Mouse (Mus musculus) heart, adult 18-20 months (tissue): ENCODE data around the gene Bms1. TPM values are rescaled to one million over a fixed set of nuclear protein-coding genes. Genes with fewer than 3 reads are reported as not detected.

Experiments
- DNase-seq, 2 experiments: peaks; one replicate each; pipeline ENCODE4 v3.0.0; 2021 to 2022; ENCODE audit warnings: mixed read lengths in 1 of 2
- long read RNA-seq, 2 experiments: library from polyadenylated mRNA; stranded (forward); transcript quantifications; one replicate each; pipeline ENCODE4 v2.0.0; 2021
- total RNA-seq, 2 experiments: library from RNA; stranded (reverse); gene quantifications; 2 replicates each; pipeline ENCODE4 v1.2.3; 2021

Bms1 gene
- 10 to 100 TPM; 19.6 to 22.6 TPM for total RNA-seq
- long read RNA-seq, experiment 1, full-length matches to known transcripts: 6 of 11 reads
- long read RNA-seq, experiment 1, partial matches to known transcripts: 2 of 11 reads
- long read RNA-seq, experiment 1, other reads (novel, unspliced or antisense): 3 of 11 reads
- long read RNA-seq, experiment 2, full-length matches to known transcripts: 4 of 10 reads
- long read RNA-seq, experiment 2, partial matches to known transcripts: 6 of 10 reads
- long read RNA-seq, experiment 2, other reads (novel, unspliced or antisense): 0 of 10 reads

DNA sequence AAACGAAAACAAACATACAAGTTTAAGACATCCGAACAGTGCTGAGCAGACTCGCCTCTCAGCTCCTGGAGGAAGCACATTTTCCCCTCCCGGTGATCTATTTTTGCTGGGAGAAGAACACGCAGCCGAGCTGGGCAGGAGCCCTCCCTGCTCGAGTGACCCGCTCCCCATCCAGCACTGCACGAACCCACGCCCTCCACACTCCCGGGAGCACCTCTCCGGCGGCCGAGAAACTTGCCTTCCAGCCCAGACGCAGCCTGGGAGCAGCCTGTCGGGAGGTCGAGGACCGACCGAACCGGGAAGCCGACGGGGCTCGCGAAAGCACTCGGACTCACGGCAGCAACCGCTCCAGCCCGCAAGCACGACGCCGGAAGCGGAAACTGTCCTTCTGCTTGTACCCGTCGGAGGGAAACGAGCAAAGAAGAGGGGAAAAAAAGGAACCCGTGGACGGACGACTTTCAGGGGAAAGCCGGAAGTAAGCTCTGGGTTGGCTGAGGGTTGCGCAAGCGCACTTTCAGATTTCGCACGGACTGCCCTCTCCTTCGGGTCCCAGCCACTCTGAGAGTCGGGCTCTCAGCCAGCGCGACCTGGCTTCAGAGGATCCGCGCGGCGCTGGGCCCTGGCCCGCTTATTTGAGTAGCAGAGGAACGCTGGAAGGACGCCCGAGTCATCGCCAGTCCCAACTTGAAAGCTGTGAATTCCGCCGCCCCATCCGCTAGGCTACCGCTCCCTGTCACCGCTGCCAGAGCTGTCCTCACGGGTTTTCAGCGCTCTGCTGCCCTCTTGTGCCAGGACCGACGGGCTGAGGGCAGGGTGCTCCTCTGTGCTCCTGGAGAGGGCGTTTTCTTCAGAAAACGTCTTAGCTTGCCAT lies at the start of gene Bms1:
Bms1 (minus strand) TSS at position 425 of the 871 bp plus-strand sequence.
- peak; percentile 97 for DNase-seq

DNA sequence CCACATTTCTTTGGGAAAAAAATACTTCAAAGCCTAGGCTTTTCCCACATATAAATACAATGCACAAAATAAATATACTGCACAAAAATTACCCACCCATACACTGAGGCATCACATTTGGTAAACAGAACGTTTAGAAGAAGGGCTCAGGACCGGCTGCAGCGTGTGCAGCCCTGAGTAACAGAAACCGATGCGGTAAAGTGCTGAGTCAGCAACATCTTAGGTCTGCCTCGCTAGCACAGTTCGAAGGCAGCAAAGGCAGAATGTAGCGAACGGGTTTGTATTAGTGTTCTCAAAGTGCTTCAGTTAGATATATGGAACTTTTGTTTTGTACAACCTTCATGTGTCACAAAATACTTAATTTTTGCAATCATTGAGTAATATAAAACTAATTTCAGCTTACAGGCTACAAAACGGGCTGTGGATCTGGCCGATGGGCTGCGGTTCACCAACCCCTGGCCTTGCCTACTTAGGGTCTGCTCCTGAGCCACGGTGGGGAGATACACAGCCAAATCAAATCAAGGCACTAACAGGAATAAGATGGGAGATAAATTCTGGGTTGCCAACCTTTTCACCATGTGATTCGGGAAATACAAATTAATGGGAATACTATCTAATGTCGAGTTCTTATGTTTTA lies 42.9 kb upstream of the Bms1 start:
- no peak for DNase-seq

DNA sequence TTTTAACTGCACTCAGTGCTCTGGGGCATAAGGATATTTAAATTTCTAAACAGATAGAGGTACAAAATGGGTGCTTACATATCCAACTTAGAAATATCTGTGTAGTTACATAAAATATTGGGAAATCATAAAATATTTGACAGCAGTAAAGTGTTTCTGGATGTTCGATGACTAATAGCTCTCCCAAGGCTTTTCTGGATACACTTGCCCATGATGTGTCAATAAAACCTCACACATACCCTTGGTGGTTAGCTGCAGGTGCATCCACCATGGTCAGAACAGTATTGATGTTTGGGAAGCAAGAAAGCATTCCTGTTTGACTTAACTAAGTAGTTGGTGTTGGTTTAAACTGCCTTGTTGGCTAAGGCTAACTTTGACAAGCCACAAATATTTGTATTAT lies 38.5 kb upstream of the Bms1 start:
- DNase-seq: no peak

DNA sequence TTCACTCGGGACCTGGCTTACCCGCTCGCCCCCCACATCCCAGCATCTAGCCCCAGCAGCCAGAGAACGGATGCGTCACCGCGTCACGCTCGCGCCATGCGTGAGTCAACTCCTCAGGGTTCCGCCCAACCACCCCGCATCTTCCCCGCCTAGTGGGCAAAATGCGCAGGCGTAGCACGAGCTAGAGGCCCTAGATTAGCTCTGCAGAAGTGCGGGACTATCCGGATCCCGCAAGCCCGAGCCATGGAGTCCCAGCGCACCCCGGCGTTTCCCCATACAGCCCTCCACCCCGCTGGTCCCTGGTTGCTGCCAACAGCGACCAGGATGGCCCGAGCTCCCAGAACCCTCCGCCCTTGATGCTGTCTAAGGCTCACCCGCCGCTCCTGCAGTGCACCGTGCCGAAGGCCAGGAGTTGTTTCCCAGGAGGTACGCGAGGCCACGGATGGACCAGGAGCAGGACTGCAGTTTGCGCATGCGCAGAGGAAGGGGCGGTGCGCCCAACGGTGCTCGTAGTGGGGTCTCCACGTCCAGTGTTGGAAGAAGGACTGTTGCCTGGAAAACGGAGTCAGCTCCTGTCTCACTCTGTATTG lies 35.9 kb upstream of the Bms1 start, which contains the start of gene Zfp248:
Zfp248 (minus strand) TSS at position 487 of the 590 bp plus-strand sequence.
- peak; percentile 89 to 93 for DNase-seq

DNA sequence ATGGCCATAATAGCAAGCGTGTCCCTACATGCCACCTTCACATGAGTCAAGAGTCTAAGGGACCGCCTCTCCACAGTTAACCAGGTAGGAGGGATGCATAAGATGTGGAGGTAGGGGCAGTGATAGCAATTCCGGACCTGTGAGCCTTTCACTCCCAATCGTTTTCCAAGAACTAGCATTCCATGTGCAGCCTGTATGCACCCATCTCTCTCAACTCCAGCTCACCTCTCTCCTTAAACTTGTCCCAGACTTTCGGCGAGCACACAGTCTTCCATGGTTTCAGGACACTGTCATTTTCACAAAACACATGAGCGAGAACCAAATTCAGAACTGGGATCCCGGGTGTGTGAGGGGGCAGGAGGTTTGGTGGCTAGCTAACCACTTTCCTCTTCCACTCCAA lies 35.2 kb upstream of the Bms1 start:
- DNase-seq: peak in 1 of 2 experiments; percentile 13

DNA sequence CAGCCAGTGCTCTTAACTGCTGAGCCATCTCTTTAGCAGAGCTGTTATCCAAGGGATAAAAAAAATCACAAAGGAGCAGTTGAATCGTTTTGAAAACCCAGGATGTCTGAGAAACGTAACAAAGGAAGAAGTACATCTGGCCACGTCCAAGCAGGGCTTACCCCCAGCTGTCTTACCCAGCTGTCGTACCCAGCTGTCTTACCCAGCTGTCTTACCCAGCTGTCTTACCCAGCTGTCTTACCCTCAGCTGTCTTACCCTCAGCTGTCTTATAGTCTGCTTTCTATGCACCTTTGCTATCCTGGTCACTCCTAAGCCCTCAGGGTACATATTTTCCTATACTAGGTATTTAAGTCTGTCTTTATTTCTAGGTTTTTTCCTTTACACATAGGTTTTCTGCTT lies 12.2 kb upstream of the Bms1 start:
- no peak for DNase-seq

DNA sequence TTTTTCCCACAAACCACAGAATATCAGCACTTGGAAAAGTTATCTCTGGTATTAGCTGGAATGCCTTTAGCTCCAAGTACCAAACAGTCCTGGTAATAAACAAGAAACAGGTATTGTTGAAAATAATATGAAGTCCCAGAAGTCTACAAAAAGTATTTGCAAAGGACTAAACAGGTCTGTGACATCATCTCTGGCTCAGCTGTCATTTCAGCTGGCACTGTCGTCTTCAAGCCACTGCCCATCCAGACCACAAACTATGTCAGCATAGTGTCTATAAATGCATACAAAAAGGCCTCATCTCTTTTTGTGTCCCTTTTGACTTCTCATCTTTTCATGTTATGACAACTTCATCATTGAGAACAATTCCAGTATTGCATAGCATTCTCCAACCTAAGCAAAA lies 7.4 kb upstream of the Bms1 start:
- no peak for DNase-seq

DNA sequence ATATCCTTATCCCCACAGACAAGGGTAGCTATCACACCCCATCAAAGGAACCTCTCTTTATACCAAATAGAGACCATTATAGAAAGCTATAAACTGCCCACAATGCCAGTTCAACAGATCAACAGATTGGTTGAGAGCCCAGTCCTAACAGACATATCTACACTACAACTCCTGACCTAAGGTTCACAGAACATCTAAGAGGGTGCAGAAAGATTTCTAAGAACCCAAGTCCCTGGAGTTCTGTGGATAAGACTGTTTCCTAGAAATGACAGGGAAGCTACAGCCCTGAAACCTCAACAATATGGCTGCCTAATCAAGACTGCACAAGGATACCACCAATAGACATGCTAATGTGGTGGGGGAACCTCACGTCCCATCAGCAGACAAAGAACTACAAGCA lies 8.8 kb downstream of the Bms1 start:
- no peak for DNase-seq

DNA sequence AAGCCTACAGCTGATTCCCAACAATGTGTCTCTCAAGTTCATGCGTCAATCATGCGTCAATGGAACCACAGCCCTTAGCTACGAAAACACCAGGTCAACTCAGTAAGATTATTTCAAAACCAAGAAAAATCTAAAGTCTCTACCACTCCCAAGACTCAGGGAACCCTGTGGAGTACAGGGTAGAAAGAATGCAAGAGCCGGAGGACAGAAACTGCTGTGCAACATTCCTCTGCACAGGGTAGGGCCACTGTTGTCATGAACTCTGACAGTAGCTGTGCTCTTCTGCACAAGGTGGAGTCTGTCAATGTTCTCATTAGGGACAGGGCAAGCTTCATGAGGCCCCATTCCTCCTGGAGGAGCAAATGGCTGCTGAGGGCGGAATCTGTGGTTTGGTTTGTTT lies 10.8 kb downstream of the Bms1 start:
- DNase-seq: no peak

DNA sequence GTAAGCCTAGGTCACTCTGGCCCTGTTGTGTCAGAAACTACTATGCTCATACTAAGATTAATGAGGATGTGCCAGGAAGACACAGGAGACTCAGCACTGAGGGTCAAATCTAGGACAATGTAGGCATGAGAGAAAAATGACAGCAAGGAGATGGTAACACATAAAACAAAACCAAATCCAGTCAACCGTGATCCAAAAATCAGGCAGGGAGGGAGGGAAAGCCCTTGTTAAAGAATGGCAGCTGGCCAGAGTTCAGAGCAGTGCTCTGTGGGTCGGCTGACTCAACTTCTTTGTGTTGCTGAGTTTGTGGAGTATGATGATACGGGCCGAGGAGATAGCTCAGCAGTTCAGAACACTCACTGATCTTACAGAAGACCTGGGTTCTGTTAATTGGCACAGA lies 12.9 kb downstream of the Bms1 start:
- no peak for DNase-seq

DNA sequence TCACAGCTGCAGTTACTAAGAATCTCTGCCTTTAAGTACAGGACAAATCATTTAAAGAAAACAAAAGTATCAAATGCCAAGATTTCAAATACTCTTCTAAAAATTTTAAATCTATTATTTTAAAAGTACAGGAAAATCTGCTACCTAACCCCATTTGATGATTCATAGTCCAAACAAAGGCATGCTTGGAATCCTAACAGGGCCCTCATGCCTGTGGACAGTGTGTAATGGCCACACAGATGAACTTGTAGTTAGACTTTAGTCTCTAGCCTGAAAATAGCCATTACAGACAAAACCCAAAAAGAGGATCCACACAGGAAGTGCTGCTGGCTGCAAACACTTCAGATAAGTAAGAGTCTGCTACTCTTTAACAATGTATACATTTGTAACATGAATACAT lies 28.5 kb downstream of the Bms1 start:
- DNase-seq: no peak

DNA sequence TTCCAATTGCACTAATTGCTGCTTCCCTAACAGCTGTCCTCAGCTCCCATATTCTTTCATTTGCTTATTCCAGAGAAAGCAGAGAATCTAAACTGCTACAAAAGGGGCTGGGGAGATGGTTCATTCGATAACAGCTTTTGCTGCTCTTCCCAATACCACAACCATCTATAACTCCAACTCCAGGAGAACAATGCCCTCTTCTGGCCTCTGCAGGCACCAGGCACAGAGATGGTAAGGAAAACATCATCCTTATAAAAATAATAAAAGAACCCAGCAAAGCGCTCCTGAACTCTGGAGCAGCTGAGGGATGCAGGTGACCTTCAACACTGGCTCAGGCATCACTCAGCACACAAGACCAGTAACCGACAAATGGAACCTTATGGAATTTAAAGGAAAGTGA lies 33.3 kb downstream of the Bms1 start:
- DNase-seq: no peak

DNA sequence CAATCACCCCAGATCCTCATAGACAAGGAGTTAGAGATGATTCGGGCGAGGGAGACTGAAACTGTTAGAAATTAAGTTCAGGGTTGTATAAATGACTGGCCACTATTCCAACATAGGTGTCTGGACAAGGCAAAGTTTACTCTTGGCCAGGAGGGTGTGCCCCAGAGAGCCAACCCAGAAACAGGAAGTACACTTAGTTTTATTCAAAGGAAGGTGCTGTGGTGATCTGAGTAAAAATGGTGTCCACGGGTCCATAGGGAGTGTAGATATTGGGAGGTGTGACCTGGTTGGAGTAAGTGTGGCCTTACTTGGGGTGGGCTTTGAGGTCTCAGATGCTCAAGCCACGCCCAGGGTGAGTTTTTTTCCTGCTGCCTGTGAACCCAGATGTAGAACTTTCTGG lies 38.0 kb downstream of the Bms1 start:
- DNase-seq: no peak

DNA sequence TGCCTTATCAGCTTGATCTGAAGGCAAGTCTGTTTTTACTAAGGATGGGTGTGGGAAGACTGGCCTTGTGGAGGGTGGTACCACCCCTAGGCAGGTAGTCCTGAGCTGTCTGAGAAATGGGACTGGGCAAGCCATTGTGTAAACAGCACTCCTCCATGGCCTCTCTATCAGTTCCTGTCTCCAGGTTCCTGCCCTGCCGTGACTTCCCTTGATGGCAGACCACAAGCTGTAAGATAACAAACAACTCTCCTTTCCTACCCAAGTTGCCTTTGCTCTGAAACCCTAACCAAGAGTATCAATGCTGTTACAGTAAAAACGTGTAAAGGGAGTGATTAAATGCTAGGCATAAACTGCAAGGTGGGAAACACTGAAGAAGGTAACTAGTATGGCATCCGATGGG lies 38.6 kb downstream of the Bms1 start:
- DNase-seq: no peak

DNA sequence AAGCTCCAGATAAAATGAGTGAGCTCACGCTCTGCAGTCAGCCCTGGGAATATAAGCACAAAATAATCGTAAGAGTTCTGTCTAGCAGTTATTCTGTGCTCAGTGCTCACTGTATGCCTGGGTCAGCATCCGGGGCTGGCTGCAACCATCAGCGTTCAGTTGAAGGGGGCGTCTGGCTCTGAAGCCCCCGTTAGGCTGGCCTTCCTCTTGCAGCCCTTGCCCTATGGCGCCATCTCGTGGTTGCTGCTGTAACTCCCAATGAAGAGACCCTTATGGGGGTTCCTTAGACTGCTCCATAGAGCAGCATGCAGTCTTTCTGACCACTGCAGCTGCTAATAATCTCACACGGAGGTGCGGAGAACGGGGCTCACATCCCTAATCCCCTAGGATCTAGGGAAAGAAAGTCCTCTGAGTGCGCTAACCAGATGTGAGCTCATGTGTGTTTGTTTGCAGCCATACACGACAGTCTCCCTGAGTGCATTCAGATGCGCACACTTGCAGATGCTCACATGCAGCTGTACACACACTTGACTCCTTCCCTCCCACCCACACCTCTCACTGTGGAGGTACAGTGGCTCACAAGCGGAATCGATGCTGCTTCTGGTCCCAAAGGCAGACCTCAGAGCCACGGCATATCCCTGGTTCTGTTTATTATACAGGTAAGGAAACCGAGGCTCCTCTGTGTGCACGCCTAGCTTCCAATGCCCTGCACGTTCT lies 39.7 kb downstream of the Bms1 start:
- DNase-seq: peak; percentile 41 to 83

DNA sequence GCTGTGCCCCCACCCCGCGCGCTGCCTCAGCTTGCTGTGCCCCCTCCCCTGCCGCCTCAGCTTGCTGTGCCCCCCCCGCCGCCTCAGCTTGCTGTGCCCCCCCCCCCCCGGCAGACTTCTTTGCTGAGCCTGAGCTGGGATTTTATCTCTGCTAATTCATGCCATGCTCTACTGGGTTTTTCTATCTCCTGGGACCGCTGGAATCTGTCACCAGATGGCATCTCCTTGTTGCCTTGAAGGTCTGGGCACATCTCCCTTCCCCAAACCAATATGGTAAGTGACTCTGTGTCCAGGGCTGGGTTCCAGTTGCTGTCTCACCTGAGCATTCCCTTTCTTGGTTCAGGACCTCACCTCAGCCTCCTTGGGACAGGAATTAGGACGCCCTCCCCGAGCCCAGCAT lies 41.7 kb downstream of the Bms1 start:
- no peak for DNase-seq

DNA sequence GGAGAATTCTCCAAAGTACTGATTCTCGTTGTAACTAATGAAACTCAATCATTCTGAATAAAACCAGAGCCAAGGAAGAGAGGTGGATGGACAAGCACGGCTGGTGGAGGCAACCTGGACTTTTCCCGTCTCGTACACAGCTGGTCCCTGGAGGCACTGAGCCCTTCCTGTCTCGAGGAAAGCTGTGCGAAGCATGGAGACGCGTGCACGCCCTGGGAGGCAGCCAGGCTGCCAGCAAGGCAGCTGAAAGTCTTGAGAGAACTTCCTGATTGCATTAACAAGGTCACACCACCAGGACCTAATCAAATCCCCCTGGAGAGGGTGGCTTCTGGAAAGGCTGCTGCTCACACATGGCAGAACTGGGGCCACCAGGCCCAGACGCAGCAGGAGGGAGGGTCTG lies 43.3 kb downstream of the Bms1 start:
- DNase-seq: peak; percentile 27 to 41

DNA sequence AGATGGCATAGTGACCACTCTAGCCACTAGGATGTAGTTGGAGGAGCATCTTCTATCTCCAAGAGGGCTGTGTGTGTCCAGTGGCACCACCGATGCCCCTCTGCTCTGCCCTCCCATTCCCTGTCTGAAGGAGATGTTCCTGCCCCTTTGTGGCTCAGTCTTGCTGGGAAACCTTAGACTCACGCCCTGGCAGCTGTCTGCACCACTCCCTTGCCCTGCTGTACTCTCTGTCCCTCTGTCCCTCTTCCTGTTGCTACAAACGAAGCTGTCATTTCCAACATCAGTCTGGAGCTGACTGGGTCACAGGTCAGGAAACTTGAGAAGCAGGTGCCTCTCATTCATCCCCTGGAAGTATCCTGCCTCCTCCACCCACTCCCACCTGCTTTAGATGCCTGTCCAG lies 43.8 kb downstream of the Bms1 start:
- DNase-seq: no peak

DNA sequence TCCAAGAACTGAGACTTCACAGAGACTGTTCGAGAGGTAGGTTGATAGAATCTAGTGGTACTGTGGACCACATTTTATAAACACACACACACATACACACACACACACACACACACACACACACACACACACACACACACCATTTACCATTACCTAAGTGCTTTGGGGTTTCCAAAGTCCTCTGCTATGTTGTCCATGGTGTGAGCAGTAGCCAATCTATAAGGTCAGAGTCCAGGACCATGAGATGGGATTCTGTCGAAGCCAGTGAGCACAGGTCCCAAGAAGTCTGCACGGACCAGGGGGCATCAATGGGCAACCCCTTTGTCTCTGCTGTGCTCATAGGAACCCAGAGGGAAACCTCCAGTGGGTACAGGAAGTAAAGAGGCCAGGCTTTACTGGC lies 44.2 kb downstream of the Bms1 start:
- no peak for DNase-seq

DNA sequence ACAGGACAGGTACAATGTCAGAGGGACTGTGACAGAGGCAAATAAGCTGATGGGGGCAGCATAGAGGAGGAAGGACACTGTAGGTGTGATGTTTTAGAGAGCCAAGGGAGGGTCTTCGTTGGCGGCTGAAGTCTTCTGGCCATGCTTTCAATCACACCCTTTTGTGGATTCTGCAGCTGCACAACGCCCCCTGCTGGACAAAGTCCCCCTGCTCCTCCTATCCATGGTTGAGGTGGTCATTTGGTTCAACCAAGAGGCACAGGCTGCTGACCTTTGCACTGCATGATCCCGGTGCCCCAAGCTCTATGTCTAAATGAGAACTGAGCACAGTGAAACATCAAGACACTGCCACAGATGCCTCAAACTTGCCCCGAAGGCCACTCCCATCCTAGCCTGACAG lies 46.0 kb downstream of the Bms1 start:
- DNase-seq: peak; percentile 38 to 72

DNA sequence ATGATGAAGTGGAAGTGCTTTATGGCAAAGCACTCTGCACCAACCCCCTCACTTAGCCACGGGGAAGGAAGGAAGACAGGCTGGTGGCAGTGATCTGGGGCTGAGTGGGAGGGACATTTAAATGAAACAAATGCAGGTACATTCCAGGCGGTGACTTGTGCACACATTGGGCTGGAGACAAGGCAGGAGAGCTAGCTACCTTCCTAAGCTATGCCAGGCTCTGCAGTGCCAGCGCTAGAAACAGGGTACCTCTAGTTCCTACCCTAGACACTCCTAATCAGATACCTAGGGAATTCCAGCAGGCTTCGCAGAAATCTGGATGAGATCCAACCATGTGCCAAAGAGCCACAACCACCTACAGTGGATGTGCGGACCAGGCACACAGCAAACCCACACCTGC lies 46.5 kb downstream of the Bms1 start:
- no peak for DNase-seq

DNA sequence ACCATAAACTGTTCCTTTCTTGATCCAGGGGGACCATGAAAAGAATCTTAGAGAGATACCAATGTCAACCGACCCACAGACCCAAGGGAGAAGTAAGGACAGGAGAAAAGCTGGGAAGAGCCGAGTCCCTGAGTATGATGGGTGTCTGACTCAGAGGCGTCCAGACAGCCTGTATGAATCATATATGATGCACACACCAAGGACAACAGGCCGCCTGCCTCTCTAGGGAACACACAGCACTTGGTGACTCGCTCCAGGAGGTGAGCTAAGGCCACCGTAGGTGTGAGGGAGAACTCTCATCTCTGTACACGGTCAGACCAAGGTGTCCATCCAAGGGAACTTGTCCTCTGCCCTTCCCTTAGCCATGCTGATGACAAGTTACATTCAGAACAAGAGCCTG lies 51.8 kb downstream of the Bms1 start:
- DNase-seq: no peak
